Mouse (Mus musculus): ENCODE measurements around the gene Alx1.

The Alx1 gene

GRCm38 (mm10) chr10:103029730-103030490, at the start of gene Alx1:
Alx1 (minus strand) TSS chr10:103030215.
- DNase-seq, result no peak

GRCm38 (mm10) chr10:103049593-103049992, 19.6 kb upstream of the Alx1 start:
- DNase-seq, result no peak

- no peak for DNase-seq
These were observed 16.6 kb upstream of the Alx1 start for GRCm38 (mm10) chr10:103046623-103047022.

DNA sequence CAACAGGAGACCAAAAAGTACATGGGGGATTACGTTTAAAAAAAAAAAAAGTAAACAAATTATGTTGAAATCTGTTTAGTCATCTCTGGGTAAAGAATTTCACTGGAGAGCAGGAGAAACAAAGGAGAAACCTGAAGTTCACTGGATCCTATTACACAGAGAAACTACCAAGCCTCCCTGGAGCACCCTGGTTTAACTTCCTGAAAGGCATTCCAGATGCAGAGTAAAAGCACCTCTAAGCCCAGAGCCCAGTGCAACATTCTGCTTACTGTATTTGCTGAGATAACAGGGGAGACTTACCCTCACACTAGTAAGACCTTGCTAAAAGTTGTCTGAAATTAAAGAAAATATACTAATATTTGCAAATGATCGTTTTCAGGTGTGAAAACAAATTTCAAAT, 15.0 kb upstream of the Alx1 start:
- DNase-seq, result no peak

GRCm38 (mm10) chr10:103035002-103035640, 5.1 kb upstream of the Alx1 start:
- no peak for DNase-seq

DNA sequence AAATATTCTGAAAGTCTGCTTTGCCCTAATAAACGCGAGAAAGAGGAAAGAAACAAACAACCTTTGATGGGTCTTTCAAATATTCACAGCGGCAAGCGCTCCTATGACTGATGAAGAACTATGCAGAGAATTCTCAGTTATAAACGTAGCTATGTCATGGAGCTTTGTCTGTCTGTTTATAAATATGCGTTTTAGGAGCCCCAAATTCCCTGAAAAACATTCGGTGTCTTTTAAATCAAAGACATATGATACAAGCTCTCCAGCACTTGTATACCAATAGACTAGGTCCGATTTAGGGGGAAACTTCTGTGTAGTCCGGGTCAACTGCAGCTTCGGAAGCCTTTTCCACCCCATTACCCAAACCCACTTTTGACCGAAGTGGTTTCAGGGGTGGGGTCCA, 916 bp upstream of the Alx1 start:
- no peak for DNase-seq

- DNase-seq, result no peak
These were observed 784 bp downstream of the Alx1 start for GRCm38 (mm10) chr10:103029132-103029729.

GRCm38 (mm10) chr10:103028253-103029131, 1.5 kb downstream of the Alx1 start:
- no peak for DNase-seq

DNA sequence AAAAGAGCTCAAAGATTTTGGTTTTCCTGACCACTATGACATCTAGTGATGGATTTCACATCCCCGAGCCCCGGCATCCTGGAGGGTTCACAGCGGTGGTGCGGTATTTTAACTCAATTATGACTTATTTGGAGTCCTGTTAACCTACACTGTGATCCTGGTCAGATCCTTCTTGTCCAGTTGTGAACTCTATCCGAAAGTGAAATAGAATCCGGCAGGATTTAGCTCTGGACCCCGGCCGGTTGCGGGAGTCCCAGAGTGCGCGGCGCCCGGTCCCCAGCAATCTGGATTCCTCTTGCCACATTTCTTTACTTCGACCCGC, 2.1 kb downstream of the Alx1 start:
- no peak for DNase-seq

DNA sequence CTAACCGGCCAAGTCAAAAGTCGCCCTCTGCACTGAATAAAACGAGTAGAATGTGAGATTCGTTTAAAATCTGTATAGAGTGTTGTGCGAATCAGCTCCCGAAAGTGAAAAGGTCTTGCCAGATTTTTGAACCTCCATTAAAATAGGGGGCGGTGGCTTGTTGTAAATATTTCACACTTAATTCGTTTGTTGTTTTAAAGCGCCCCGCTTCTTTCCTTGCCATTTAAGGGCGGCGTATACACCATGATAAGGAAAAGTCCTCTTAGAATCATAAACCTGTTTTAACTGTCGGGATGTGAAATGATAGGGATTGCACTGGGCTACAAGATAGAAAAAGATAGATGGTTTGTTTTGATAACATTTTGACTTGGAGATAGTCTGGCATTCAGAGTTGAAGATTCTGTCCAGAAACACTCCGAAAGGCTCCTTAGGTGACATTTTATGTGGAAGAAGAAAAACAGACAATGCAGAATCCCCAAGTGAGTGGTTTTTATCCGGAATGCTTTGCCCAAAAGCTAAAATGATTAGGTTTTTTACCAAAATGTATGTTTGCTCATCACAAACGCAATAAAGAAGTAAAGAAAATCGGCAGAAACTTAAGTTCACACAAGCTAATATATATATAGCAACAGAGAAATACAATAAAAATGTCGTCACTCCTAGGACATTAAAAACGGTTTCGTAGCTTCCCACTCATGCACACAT, 2.6 kb downstream of the Alx1 start:
- DNase-seq, result no peak

- DNase-seq, result no peak
These were observed 3.3 kb downstream of the Alx1 start for GRCm38 (mm10) chr10:103026636-103027225.

DNA sequence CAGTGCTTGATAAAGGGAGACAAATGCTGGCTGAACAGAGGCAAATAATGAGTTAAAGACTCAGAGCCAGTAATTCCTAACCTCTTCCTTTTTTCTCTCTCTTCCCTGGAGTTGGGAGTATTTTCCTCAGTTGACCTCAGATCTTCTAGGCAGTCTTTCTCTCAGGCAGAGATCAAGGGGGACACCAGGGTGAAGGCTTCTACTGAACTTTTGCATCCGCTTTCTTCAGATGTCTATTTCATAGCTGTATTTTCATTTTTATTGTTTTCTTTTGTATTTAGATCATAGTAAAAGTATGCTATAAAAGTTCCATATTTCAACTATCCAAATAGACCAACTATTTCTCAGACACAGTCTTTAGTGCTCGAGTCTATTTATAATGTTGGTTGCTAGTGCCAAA, 27.5 kb downstream of the Alx1 start:
- no peak for DNase-seq

GRCm38 (mm10) chr10:103000902-103001301, 29.1 kb downstream of the Alx1 start:
- DNase-seq, result no peak

DNA sequence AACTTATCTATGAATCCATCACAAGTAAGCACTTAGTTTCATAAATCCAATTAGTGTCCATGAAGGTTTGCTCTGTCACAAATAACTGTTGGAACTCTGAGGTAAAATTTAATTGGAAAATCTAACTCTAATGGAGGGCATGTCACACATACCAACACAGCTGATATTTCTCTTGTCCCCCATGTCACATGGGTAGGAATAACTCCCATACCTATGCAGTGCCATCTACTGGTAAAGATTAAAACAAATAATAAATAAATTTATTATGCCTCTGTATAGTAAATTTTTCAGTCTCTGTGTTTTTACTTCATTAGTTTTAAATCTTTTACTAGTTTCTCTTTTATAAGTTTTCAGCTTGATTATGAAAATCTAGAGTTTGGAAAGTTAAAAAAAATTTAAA, 30.4 kb downstream of the Alx1 start:
- no peak for DNase-seq

GRCm38 (mm10) chr10:102975106-102975505, 54.9 kb downstream of the Alx1 start:
- DNase-seq, result no peak

DNA sequence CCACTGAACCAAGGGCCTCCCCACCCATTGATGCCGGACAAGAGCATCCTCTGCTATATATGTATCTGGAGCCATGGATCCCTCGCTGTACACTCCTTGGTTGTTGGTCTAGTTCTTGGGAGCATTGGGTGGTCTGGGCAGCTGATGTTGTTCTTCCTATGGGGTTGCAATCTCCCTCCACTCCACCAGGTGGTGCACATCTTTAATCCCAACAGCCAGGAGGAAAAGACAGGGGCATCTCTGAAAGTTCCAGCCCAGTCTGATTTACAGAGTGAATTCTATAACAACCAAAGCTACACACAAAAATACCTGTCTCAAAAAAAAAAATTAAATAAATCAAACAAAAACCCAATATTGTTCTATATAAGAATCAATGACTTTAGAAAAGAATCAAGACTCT, 70.4 kb downstream of the Alx1 start:
- no peak for DNase-seq

All from right cerebral cortex, postnatal 4 days (tissue).